Mouse (Mus musculus) kidney, adult 8-10 months (tissue): ENCODE measurements around the gene Rps6kc1.

ENCODE experiments used
- DNase-seq, 2 experiments: peaks; one replicate each; pipeline ENCODE4 v3.0.0; 2022

Rps6kc1 gene

GRCm38 (mm10) chr1:190664767-190665489 is 246.6 kb downstream of the Rps6kc1 start:
- DNase-seq, result peak; percentile 22 to 47

- DNase-seq, result no peak
Observed at GRCm38 (mm10) chr1:190663996-190664395, 247.6 kb downstream of the Rps6kc1 start.

- no peak for DNase-seq
Observed at GRCm38 (mm10) chr1:190662736-190663135, 248.8 kb downstream of the Rps6kc1 start.

GRCm38 (mm10) chr1:190661764-190662163 is 249.8 kb downstream of the Rps6kc1 start:
- no peak for DNase-seq

- DNase-seq, result no peak
Observed at GRCm38 (mm10) chr1:190661249-190661648, 250.3 kb downstream of the Rps6kc1 start.

GRCm38 (mm10) chr1:190659722-190660502 is 251.7 kb downstream of the Rps6kc1 start:
- no peak for DNase-seq

- no peak for DNase-seq
Observed at GRCm38 (mm10) chr1:190658266-190658665, 253.3 kb downstream of the Rps6kc1 start.

- no peak for DNase-seq
Observed at GRCm38 (mm10) chr1:190656089-190656488, 255.5 kb downstream of the Rps6kc1 start.

- no peak for DNase-seq
Observed at GRCm38 (mm10) chr1:190655651-190656050, 255.9 kb downstream of the Rps6kc1 start.

- DNase-seq, result no peak
Observed at GRCm38 (mm10) chr1:190655081-190655480, 256.5 kb downstream of the Rps6kc1 start.

- no peak for DNase-seq
Observed at GRCm38 (mm10) chr1:190654694-190655001, 256.9 kb downstream of the Rps6kc1 start.

GRCm38 (mm10) chr1:190653989-190654693 is 257.4 kb downstream of the Rps6kc1 start:
- DNase-seq, result no peak

- DNase-seq, result no peak
Observed at GRCm38 (mm10) chr1:190653081-190653480, 258.5 kb downstream of the Rps6kc1 start.
